Mouse (Mus musculus): ENCODE results near the gene Atp5g2. TPM values are rescaled to one million over a fixed set of nuclear protein-coding genes. Genes with fewer than 3 reads are reported as not detected.
"Not testable (repeated sequence)": the region's sequence is repeated elsewhere in the genome, so short reads cannot be mapped to it uniquely, and the experiment has no call there.

Gene Atp5g2
- polyA plus RNA-seq, 1 experiment from 2014 or later: 49.2 TPM

DNA sequence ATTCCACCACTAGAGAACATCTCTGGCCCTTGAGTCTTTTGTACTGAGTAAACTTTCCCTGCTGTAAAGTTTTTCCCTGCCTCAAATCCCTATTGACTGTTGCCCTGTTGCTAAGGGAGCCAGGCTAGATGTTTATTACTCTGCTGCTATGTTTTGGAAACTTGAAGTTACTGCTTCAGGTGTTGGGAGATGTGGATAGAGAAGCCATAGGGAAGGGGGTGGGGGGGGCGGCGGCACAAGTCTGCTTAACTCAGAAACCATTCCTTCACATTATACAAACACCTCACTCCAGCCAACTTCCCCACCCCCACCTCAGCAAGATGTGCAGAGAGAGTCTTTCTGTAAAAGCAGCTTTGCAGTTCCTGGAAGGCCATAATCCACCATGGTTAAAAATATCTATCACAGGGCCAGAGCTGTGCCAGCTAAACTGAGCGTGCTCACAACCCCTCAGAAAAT, 14.2 kb downstream of the Atp5g2 start:
- H3K27ac ChIP-seq (ENCODE audit: low read depth): no peak overlapping the region
- 71% methylated on average over 3 of the region's 3 CpGs for WGBS (ENCODE audit: insufficient replicate concordance)
- no peak for ATAC-seq

DNA sequence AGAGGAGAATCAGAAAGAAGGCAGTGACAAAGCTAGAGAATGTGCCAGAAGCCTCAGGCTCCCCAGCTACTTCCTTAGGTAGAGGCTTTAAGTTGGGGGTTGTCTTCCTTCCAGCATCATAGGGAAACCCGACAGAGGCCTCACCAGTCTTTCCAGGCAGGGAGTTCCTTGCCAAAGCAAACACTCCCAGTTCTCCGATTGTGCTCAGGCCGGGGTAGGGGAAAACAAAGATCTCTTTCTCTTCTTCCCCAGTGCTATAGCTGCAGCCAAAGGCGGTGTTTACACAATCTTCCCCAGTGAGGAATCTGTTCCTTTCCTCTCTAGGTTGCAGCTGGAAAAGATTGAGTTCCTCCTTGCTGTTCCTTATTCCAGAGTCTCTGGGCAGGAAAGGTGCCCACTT, 15.5 kb downstream of the Atp5g2 start:
- H3K4me3 ChIP-seq (ENCODE audit: low read depth, low read length): no peak overlapping the region
- no peaks in the 10 kb centered on the region for H3K27me3 ChIP-seq (ENCODE audit: insufficient read depth, low read length)
- peaks cover 3% of the 10 kb centered on the region for H3K4me1 ChIP-seq (ENCODE audit: insufficient read depth)
- no peak overlapping the region for H3K4me2 ChIP-seq (ENCODE audit: low read depth, low read length)
- H3K9ac ChIP-seq (replicated peaks): no peak overlapping the region
- H3K36me3 ChIP-seq (replicated peaks; ENCODE audit: insufficient read depth, low read length): peaks cover 10% of the 10 kb centered on the region
- H3K27ac ChIP-seq (ENCODE audit: low read depth): no peak overlapping the region
- TF ChIP-seq EP300 (IDR thresholded peaks at IDR 0.05; ENCODE audit: low read depth) (no peak), CTCF (IDR thresholded peaks at IDR 0.05; ENCODE audit: low read depth) (no peak)
- no peak for DNase-seq
- WGBS (ENCODE audit: insufficient replicate concordance): 47% methylated on average over 4 of the region's 4 CpGs
- no peaks in the 10 kb centered on the region for H3K9me3 ChIP-seq (ENCODE audit: low read length)
- no peak for ATAC-seq

More for the DNA sequence above, 14.2 kb downstream of the Atp5g2 start:
- no peak for TF ChIP-seq EP300 (IDR thresholded peaks at IDR 0.05; ENCODE audit: low read depth)
- Histone ChIP-seq H3K9ac (replicated peaks) (no peak overlapping the region), H3K4me2 (ENCODE audit: low read depth, low read length) (no peak overlapping the region), H3K9me3 (ENCODE audit: low read length) (no peaks in the 10 kb centered on the region), H3K4me3 (ENCODE audit: low read depth, low read length) (no peak overlapping the region), H3K36me3 (replicated peaks; ENCODE audit: insufficient read depth, low read length) (peaks cover 20% of the 10 kb centered on the region), H3K27me3 (ENCODE audit: insufficient read depth, low read length) (no peaks in the 10 kb centered on the region), H3K4me1 (ENCODE audit: insufficient read depth) (peaks cover 3% of the 10 kb centered on the region)
- no peak for DNase-seq

DNA sequence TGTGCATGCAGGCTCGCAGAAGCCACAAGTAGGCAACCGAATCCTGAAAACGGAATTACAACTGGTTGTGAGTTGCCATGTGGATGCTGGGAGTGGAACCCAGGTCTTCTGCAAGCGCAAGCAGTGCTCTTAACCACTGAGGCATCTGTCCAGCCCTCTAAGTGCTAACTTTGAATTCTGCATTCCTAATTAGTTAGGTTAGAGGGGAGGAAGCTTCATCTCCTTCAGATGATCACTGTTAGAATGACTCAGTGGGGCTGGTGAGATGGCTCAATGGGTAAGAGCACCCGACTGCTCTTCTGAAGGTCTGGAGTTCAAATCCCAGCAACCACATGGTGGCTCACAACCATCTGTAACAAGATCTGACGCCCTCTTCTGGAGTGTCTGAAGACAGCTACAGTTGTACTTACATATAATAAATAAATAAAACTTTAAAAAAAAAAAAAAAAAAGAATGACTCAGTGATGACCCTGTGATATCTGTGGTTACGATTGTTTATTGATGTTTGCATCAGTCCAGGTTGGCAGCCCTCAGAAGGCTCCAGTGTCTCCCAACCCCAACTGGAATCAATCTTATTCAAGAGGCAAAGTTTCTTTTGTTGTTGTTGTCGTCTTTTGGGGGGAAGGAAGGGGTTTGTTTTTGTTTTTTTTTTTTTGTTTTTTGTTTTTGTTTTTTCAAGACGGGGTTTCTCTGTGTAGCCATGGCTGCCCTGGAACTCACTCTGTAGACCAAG, 20.1 kb downstream of the Atp5g2 start:
- H3K9me3 ChIP-seq (ENCODE audit: low read length); H3K4me2 ChIP-seq (ENCODE audit: low read depth, low read length); H3K27ac ChIP-seq (ENCODE audit: low read depth); H3K4me3 ChIP-seq (ENCODE audit: low read depth, low read length); H3K27me3 ChIP-seq (ENCODE audit: insufficient read depth, low read length); H3K36me3 ChIP-seq (replicated peaks; ENCODE audit: insufficient read depth, low read length); DNase-seq; H3K4me1 ChIP-seq (ENCODE audit: insufficient read depth); H3K9ac ChIP-seq (replicated peaks); ATAC-seq: not testable (repeated sequence)
- 79% methylated on average over 8 of the region's 9 CpGs for WGBS (ENCODE audit: insufficient replicate concordance)

DNA sequence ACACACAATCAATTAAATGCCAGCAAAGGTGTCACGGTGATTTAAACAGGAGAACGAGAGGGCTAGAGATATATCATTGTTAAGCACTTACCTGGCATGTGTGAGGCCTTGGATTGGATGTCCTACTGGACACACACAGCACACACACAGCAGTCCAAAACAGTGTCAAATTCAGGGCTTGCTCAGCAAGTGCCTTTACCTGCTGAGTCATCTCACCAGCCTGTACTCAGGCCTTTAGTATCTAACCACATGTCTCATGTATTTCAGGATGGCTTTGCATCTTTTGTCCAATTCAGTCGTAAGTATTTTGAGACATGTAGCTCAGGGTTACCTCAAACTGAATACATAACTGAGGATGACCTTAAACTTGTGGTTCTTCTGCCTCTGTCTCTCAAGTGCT, 21.0 kb downstream of the Atp5g2 start:
- 76% methylated on average over 3 of the region's 3 CpGs for WGBS (ENCODE audit: insufficient replicate concordance)
- Histone ChIP-seq H3K27me3 (ENCODE audit: insufficient read depth, low read length) (no peaks in the 10 kb centered on the region), H3K27ac (ENCODE audit: low read depth) (no peak overlapping the region), H3K9ac (replicated peaks) (no peak overlapping the region), H3K36me3 (replicated peaks; ENCODE audit: insufficient read depth, low read length) (no peaks in the 10 kb centered on the region), H3K9me3 (ENCODE audit: low read length) (no peaks in the 10 kb centered on the region), H3K4me3 (ENCODE audit: low read depth, low read length) (no peak overlapping the region), H3K4me1 (ENCODE audit: insufficient read depth) (no peaks in the 10 kb centered on the region), H3K4me2 (ENCODE audit: low read depth, low read length) (no peak overlapping the region)
- ATAC-seq: no peak
- DNase-seq: no peak
- no peak for TF ChIP-seq CTCF (IDR thresholded peaks at IDR 0.05; ENCODE audit: low read depth)
- no peak for TF ChIP-seq EP300 (IDR thresholded peaks at IDR 0.05; ENCODE audit: low read depth)

DNA sequence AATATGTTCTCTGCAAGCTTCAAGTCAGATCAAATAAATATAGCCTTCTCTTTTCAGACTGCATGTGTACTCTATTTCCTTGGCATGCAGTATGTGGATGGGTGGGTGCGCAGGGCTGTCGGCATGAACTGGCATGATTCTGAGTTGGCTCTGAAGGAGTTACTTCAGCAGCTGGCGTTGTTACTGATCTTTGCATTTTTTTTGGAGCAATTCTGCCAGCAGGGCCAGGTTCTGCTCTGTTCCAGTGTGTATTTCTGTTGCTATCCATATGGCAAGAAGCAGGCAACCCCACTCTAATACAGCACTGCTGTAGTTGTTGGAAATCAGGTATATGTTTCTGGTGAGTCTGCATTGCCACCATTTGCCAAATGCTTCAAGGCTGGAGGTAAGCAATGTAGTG, 36.3 kb downstream of the Atp5g2 start:
- ATAC-seq: no peak
- no peak overlapping the region for H3K4me2 ChIP-seq (ENCODE audit: low read depth, low read length)
- H3K27ac ChIP-seq (ENCODE audit: low read depth): no peak overlapping the region
- 84% methylated on average over 3 of the region's 3 CpGs for WGBS (ENCODE audit: insufficient replicate concordance)
- H3K9ac ChIP-seq (replicated peaks): no peak overlapping the region
- no peak for DNase-seq
- H3K36me3 ChIP-seq (replicated peaks; ENCODE audit: insufficient read depth, low read length): no peaks in the 10 kb centered on the region
- no peaks in the 10 kb centered on the region for H3K9me3 ChIP-seq (ENCODE audit: low read length)
- H3K27me3 ChIP-seq (ENCODE audit: insufficient read depth, low read length): no peaks in the 10 kb centered on the region
- no peaks in the 10 kb centered on the region for H3K4me1 ChIP-seq (ENCODE audit: insufficient read depth)
- H3K4me3 ChIP-seq (ENCODE audit: low read depth, low read length): no peak overlapping the region
- no peak for TF ChIP-seq CTCF (IDR thresholded peaks at IDR 0.05; ENCODE audit: low read depth)
- no peak for TF ChIP-seq EP300 (IDR thresholded peaks at IDR 0.05; ENCODE audit: low read depth)

GRCm38 (mm10) chr15:102634684-102635083, 37.5 kb downstream of the Atp5g2 start:
- no peaks in the 10 kb centered on the region for H3K4me1 ChIP-seq (ENCODE audit: insufficient read depth)
- H3K9ac ChIP-seq (replicated peaks): no peak overlapping the region
- ATAC-seq: no peak
- H3K27me3 ChIP-seq (ENCODE audit: insufficient read depth, low read length): no peaks in the 10 kb centered on the region
- H3K4me2 ChIP-seq (ENCODE audit: low read depth, low read length): no peak overlapping the region
- 95% methylated on average over 8 of the region's 8 CpGs for WGBS (ENCODE audit: insufficient replicate concordance)
- no peak for DNase-seq
- H3K4me3 ChIP-seq (ENCODE audit: low read depth, low read length): no peak overlapping the region
- TF ChIP-seq EP300 (IDR thresholded peaks at IDR 0.05; ENCODE audit: low read depth) (no peak), CTCF (IDR thresholded peaks at IDR 0.05; ENCODE audit: low read depth) (no peak)
- no peak overlapping the region for H3K27ac ChIP-seq (ENCODE audit: low read depth)
- H3K9me3 ChIP-seq (ENCODE audit: low read length): no peaks in the 10 kb centered on the region
- no peaks in the 10 kb centered on the region for H3K36me3 ChIP-seq (replicated peaks; ENCODE audit: insufficient read depth, low read length)
